Mouse (Mus musculus) liver, adult 2 months (tissue): ENCODE measurements at regions not wholly inside any gene's neighbourhood (a gene's known extent, or its start where the extent isn't known, plus 50 kb on each side); places are given as distances from the start of the nearest gene placed in this dataset.

ENCODE experiments used
- CTCF ChIP-seq: fragments of 200-500 bp; IDR thresholded peaks from 2 replicates; pipeline ENCODE4 v1.5.1; 2011; ENCODE audit warnings: low read depth, low read length, control low read depth
- POLR2A ChIP-seq: fragments of 200-500 bp; IDR thresholded peaks from 2 replicates; pipeline ENCODE4 v1.6.1; 2011; ENCODE audit warnings: low read length, control low read depth; ENCODE audit not compliant: insufficient read depth; ENCODE audit errors: extremely low read depth

DNA sequence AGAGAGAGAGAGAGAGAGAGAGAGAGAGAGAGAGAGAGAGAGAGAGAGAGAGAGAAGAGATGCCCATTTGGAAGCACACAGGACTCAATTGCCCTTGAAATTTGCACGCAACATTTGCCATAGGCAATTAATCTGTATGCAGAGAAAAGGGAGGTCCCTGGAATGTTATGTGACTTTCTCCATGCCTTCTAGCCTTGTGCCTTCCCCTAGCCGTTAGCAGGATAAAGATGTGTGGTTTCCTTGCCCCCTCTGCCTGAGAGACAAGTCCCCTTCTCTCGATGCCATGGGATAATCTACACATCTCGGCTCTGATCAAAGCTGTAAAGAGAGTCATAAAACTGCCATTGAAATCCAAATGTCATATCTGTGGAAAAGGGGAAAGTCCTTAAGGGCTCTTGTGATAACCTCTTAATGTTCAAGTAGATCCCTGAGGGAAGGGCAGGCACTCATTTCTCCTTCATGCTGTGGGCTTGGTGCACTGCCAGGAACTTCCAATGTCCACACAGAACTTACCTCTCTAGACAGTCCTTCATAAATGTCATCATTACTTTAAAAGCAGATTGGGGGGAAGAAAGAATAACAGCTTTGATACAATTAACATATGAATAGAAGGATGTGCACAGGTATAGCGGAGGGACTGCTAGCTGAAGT is 106.9 kb upstream of the Gm10295 start:
- TF ChIP-seq CTCF (no peak), POLR2A (no peak)
